8 mouse cellular contexts compared by ENCODE assay signal in the genomic region with DNA sequence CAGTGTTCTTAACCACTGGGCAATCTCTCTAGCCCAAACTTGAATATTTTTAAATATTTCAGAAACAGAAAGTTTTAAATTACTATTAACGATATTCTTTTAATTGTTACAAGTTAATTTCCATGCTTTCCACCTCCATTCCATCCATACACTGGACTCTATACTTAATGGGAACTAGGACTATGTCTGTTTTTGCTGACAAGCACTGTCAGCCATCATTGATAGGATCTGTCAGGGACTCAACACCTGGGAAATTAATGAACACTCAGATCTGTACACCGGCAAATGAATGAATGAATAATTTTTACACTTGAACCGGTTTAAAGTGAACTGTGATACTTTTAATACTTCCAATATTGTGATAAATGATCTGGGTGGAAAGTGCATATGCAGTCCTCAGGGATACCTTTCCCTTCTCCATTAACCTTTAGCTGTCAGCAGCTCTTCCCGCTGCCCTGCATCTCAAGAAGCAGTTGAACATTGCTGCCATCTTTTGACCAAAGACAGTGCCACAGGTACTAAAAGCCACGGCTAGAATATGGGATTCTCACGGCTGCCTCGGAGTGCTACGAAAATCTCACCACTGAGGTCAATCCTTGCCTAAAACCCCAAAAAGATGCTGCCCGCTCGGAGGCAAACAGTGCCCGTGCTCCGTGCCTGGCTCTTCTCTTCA.
DNase-seq lines count a peak whose midpoint lies in the region; ATAC-seq and TF ChIP-seq lines count a peak whose summit lies in the region.

No protein-coding gene starts in this region.

- H3K4me3 ChIP-seq in liver, adult 2 months (ENCODE audit: insufficient read depth, low read depth, low read length) = no peak overlapping the region
- no peak overlapping the region for H3K4me3 ChIP-seq in kidney, postnatal 0 days (replicated peaks; ENCODE audit: low read depth, low read length)

- no peak overlapping the region for H3K9ac ChIP-seq in liver, adult 2 months (ENCODE audit: low read depth, low read length)
- no peak overlapping the region for H3K9ac ChIP-seq in kidney, postnatal 0 days (ENCODE audit: low read depth, low read length)

- ATAC-seq in kidney, postnatal 0 days (replicated peaks; ENCODE audit: low FRiP score, low read depth) = peak; percentile 36; the same call in 1 of the 2 replicates
- no peak for ATAC-seq in granulocyte monocyte progenitor cell, adult 5-6 weeks (replicated peaks; ENCODE audit: poor library complexity, severe bottlenecking)

- no peaks in the 10 kb centered on the region for H3K27me3 ChIP-seq in liver, adult 2 months (ENCODE audit: control insufficient read depth, insufficient read depth, low read length)
- H3K27me3 ChIP-seq in kidney, postnatal 0 days (ENCODE audit: insufficient read depth, low read length) = no peaks in the 10 kb centered on the region

- no peaks in the 10 kb centered on the region for H3K36me3 ChIP-seq in liver, adult 2 months (ENCODE audit: control insufficient read depth, insufficient read depth, low read length)
- no peaks in the 10 kb centered on the region for H3K36me3 ChIP-seq in kidney, postnatal 0 days (ENCODE audit: insufficient read depth, low read length)

- DNase-seq in liver, adult 2 months (ENCODE audit: extremely low read depth, low read depth, low spot score) = no peak
- DNase-seq in liver = no peak
- DNase-seq in adipocyte (ENCODE audit: low spot score) = peak; percentile 74
- peak; percentile 80 for DNase-seq in embryo, embryonic 10.5 days (ENCODE audit: low spot score)
- peak; percentile 81 for DNase-seq in kidney, postnatal 0 days (ENCODE audit: low spot score)
- peak; percentile 16 for DNase-seq in lung, postnatal 25 days (ENCODE audit: low spot score)
- no peak for DNase-seq in yolk sac, embryonic 10.5 days (ENCODE audit: low spot score)

- 47% methylated on average over 12 of the region's 12 CpGs for WGBS in liver, adult 2 months
- WGBS in kidney, postnatal 0 days = 32% methylated on average over 12 of the region's 12 CpGs

- no peak overlapping the region for H3K27ac ChIP-seq in liver, adult 2 months (replicated peaks; ENCODE audit: insufficient read depth, low read depth, low read length)
- H3K27ac ChIP-seq in kidney, postnatal 0 days = no peak overlapping the region

- H3K79me2 ChIP-seq in liver, adult 2 months (ENCODE audit: control insufficient read depth, insufficient read depth, low read length) = no peaks in the 10 kb centered on the region

- 0 out of 2 replicates have a peak, but pooled peaks have one; percentile 15 for TF ChIP-seq CTCF in liver, adult 2 months (IDR thresholded peaks at IDR 0.05; ENCODE audit: low read depth, low read length)
- peak; percentile 84 for TF ChIP-seq CTCF in kidney, postnatal 0 days (IDR thresholded peaks at IDR 0.05; ENCODE audit: low read depth)

- no peak overlapping the region for H3K4me2 ChIP-seq in kidney, postnatal 0 days (ENCODE audit: low read length)

- no peaks in the 10 kb centered on the region for H3K4me1 ChIP-seq in liver, adult 2 months (ENCODE audit: control insufficient read depth, insufficient read depth, low read length)
- no peaks in the 10 kb centered on the region for H3K4me1 ChIP-seq in kidney, postnatal 0 days (replicated peaks; ENCODE audit: insufficient read depth, low read length)

- no peaks in the 10 kb centered on the region for H3K9me3 ChIP-seq in kidney, postnatal 0 days (replicated peaks; ENCODE audit: low read length)

- no peak for TF ChIP-seq POLR2A in liver, adult 2 months (IDR thresholded peaks at IDR 0.05; ENCODE audit: extremely low read depth, insufficient read depth, low read length)

Comparison
In these comparisons a context has a peak if more than half of its experiments do, and no peak if none do; other contexts are left out.
1. DNase-seq: peak in adipocyte (single experiment), embryo, embryonic 10.5 days (single experiment), kidney, postnatal 0 days (single experiment) and lung, postnatal 25 days (single experiment); none in liver, adult 2 months (single experiment), liver (single experiment) and yolk sac, embryonic 10.5 days (single experiment).